Mouse (Mus musculus) megakaryocyte, embryonic 14.5 days (primary cell): ENCODE results near the gene Plg.

Source experiments
- FLI1 ChIP-seq: IDR thresholded peaks from 2 replicates; pipeline ENCODE4 v1.6.1; 2012; ENCODE audit warnings: low read length, inconsistent platforms, mixed read lengths
- GATA1 ChIP-seq: IDR thresholded peaks from 3 replicates; pipeline ENCODE4 v1.6.1; 2012; ENCODE audit warnings: mixed read lengths, low read length, inconsistent platforms, borderline replicate concordance

DNA sequence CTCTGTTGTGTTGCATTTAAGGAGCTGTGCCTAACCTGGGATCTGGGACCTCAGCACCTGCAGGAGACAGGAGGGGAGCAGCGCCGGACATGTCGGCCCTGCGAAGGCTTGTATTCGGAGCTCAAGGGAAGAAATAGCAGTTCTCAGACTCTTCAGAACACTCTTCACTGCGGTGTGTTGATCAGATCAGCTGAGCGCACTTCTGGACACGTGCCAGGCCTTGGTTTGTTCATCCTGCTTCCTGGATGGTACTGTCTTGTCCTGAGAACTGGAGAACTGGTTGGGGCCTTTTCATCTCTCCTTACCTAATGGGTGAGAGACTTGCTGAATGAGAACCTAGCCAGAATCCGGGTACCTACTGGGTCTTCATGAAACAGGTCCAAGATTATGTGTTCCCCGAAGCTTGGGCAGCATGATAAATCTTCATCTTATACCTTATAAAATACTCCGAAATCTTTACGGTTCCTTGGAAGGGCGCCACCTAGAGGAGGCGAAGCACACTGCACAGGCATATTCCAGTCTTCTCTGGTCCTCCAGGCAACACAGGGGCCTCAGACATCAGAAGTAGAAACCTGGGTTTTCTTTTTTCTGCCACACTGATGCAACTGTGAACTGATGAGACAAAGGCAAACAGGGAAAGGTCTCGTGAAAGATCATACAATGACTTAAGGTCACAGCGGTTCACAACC, 42.6 kb downstream of the Plg start:
- TF ChIP-seq GATA1 (no peak), FLI1 (no peak)
